Mouse (Mus musculus) intestine, embryonic 15.5 days (tissue): ENCODE results near the gene Slc6a9. TPM values are rescaled to one million over a fixed set of nuclear protein-coding genes. Genes with fewer than 3 reads are reported as not detected.
A peak's percentile ranks its signal among the peaks of the same experiment; 100 is the strongest.

Experiments used
- ATAC-seq: fragments of 200-750 bp; cut with Nextera tagmentation; 2 replicates; pipeline ENCODE4 v1.8.0; 2017; ENCODE audit warnings: moderate TSS enrichment, moderate library complexity
- H3K27ac ChIP-seq: fragments of 300-500 bp; sonication (generic); 2 replicates; pipeline ENCODE4 v1.5.1; 2015; ENCODE audit warnings: mild to moderate bottlenecking, inconsistent platforms
- H3K27me3 ChIP-seq: fragments of 300-500 bp; sonication (generic); replicated peaks from 2 replicates; pipeline ENCODE4 v1.6.1; 2015; ENCODE audit warnings: inconsistent platforms
- H3K36me3 ChIP-seq: fragments of 300-500 bp; sonication (generic); 2 replicates; pipeline ENCODE4 v1.6.1; 2015; ENCODE audit warnings: inconsistent platforms
- H3K4me1 ChIP-seq: fragments of 300-500 bp; sonication (generic); replicated peaks from 2 replicates; pipeline ENCODE4 v1.6.1; 2015; ENCODE audit warnings: inconsistent platforms
- H3K4me2 ChIP-seq: fragments of 300-500 bp; sonication (generic); replicated peaks from 2 replicates; pipeline ENCODE4 v1.6.1; 2015; ENCODE audit warnings: mild to moderate bottlenecking, inconsistent platforms
- H3K4me3 ChIP-seq: fragments of 300-500 bp; sonication (generic); replicated peaks from 2 replicates; pipeline ENCODE4 v1.5.1; 2015; ENCODE audit warnings: inconsistent platforms
- H3K9ac ChIP-seq: fragments of 300-500 bp; sonication (generic); 2 replicates; pipeline ENCODE4 v1.6.1; 2015; ENCODE audit warnings: inconsistent platforms
- H3K9me3 ChIP-seq: fragments of 300-500 bp; sonication (generic); 2 replicates; pipeline ENCODE4 v1.6.1; 2016; ENCODE audit warnings: inconsistent platforms
- WGBS: fragments of 180-500 bp; shearing (Covaris S2); methylation state at CpG from one replicate; pipeline ENCODE4 v1.1.7; 2015; 5-methylcytosine and 5-hydroxymethylcytosine counted together
- polyA plus RNA-seq: library from polyadenylated mRNA; unstranded; fragments of >200 nt; fragmentation: Nextera tagmentation; extraction: Ambion mirVana; gene quantifications from 2 replicates; pipeline ENCODE4 v1.2.1, GENCODE M21; 2015

Slc6a9 gene
- polyA plus RNA-seq, 1 experiment from 2014 or later = 9.0 TPM

GRCm38 (mm10) chr4:117916386-117916785, 82.1 kb downstream of the Slc6a9 start:
- ATAC-seq = no peak
- Histone ChIP-seq H3K36me3 (peaks cover 4% of the 10 kb centered on the region; the same call in 1 of the 2 replicates), H3K4me3 (no peak overlapping the region), H3K9me3 (no peaks in the 10 kb centered on the region), H3K4me1 (peaks cover 23% of the 10 kb centered on the region), H3K9ac (no peak overlapping the region), H3K4me2 (0 out of 2 replicates have a peak overlapping the region, but pooled peaks have one; percentile 97), H3K27me3 (no peaks in the 10 kb centered on the region), H3K27ac (no peak overlapping the region)
- WGBS = 66% methylated on average over 5 of the region's 5 CpGs

- Histone ChIP-seq H3K36me3 (no peaks in the 10 kb centered on the region), H3K9ac (no peak overlapping the region), H3K9me3 (no peaks in the 10 kb centered on the region), H3K27me3 (no peaks in the 10 kb centered on the region), H3K4me3 (no peak overlapping the region), H3K4me1 (peaks cover 23% of the 10 kb centered on the region), H3K4me2 (no peak overlapping the region), H3K27ac (no peak overlapping the region)
- 77% methylated on average over 4 of the region's 4 CpGs for WGBS
- ATAC-seq = no peak
These were observed 83.1 kb downstream of the Slc6a9 start for GRCm38 (mm10) chr4:117917402-117917801.

GRCm38 (mm10) chr4:117917847-117918246, 83.5 kb downstream of the Slc6a9 start:
- WGBS = 89% methylated on average over 4 of the region's 4 CpGs

GRCm38 (mm10) chr4:117918261-117918660, 84.0 kb downstream of the Slc6a9 start:
- H3K4me3 ChIP-seq = no peak overlapping the region
- H3K27ac ChIP-seq = peak overlapping the region; percentile 37; the same call in 1 of the 2 replicates
- 48% methylated on average over 3 of the region's 3 CpGs for WGBS

More at GRCm38 (mm10) chr4:117917847-117918246, 83.5 kb downstream of the Slc6a9 start:
- H3K27ac ChIP-seq = peak overlapping the region; percentile 37; the same call in 1 of the 2 replicates
- H3K4me1 ChIP-seq = peaks cover 20% of the 10 kb centered on the region
- H3K36me3 ChIP-seq = no peaks in the 10 kb centered on the region
- ATAC-seq = no peak
- H3K4me2 ChIP-seq = no peak overlapping the region
- H3K27me3 ChIP-seq = no peaks in the 10 kb centered on the region
- no peak overlapping the region for H3K4me3 ChIP-seq
- H3K9me3 ChIP-seq = no peaks in the 10 kb centered on the region
- no peak overlapping the region for H3K9ac ChIP-seq

GRCm38 (mm10) chr4:117918762-117919161, 84.5 kb downstream of the Slc6a9 start:
- no peaks in the 10 kb centered on the region for H3K36me3 ChIP-seq
- 67% methylated on average over 5 of the region's 5 CpGs for WGBS
- peaks cover 12% of the 10 kb centered on the region for H3K4me1 ChIP-seq
- H3K9ac ChIP-seq = no peak overlapping the region
- no peak overlapping the region for H3K4me2 ChIP-seq
- no peaks in the 10 kb centered on the region for H3K9me3 ChIP-seq
- no peaks in the 10 kb centered on the region; the same call in 1 of the 2 replicates for H3K27me3 ChIP-seq
- ATAC-seq = no peak
- peak overlapping the region; percentile 15; the same call in 1 of the 2 replicates for H3K27ac ChIP-seq
- H3K4me3 ChIP-seq = no peak overlapping the region

More at GRCm38 (mm10) chr4:117918261-117918660, 84.0 kb downstream of the Slc6a9 start:
- Histone ChIP-seq H3K9me3 (no peaks in the 10 kb centered on the region), H3K36me3 (no peaks in the 10 kb centered on the region), H3K27me3 (no peaks in the 10 kb centered on the region; the same call in 1 of the 2 replicates), H3K4me1 (peaks cover 17% of the 10 kb centered on the region), H3K4me2 (no peak overlapping the region), H3K9ac (no peak overlapping the region)
- ATAC-seq = no peak

- no peaks in the 10 kb centered on the region for H3K9me3 ChIP-seq
- WGBS = 82% methylated on average over 2 of the region's 2 CpGs
- H3K27ac ChIP-seq = no peak overlapping the region
- peaks cover 3% of the 10 kb centered on the region for H3K27me3 ChIP-seq
- H3K36me3 ChIP-seq = no peaks in the 10 kb centered on the region
- no peak for ATAC-seq
- peaks cover 7% of the 10 kb centered on the region; the same call in 1 of the 2 replicates for H3K4me1 ChIP-seq
- H3K4me3 ChIP-seq = no peak overlapping the region
- H3K4me2 ChIP-seq = no peak overlapping the region
- no peak overlapping the region for H3K9ac ChIP-seq
These were observed 87.1 kb downstream of the Slc6a9 start for GRCm38 (mm10) chr4:117921358-117921757.

- Histone ChIP-seq H3K9me3 (no peaks in the 10 kb centered on the region), H3K4me3 (no peak overlapping the region), H3K4me2 (no peak overlapping the region), H3K9ac (no peak overlapping the region), H3K4me1 (peaks cover 22% of the 10 kb centered on the region), H3K27me3 (peaks cover 24% of the 10 kb centered on the region), H3K36me3 (no peaks in the 10 kb centered on the region), H3K27ac (no peak overlapping the region)
- 48% methylated on average over 2 of the region's 2 CpGs for WGBS
- no peak for ATAC-seq
These were observed 89.1 kb downstream of the Slc6a9 start for GRCm38 (mm10) chr4:117923450-117923849.

Other genes starting within 250 kb of the Slc6a9 start
- gene Dmap1, start 152.2 kb upstream of the Slc6a9 start, polyA plus RNA-seq = 44.8 and 46.5 TPM in 2 replicates
- gene Gm12845, start 110.1 kb upstream of the Slc6a9 start, polyA plus RNA-seq = not detected in 2 replicates
- not detected in 2 replicates for gene Klf17, start 68.9 kb upstream of the Slc6a9 start, polyA plus RNA-seq
- gene Ccdc24, start 38.1 kb downstream of the Slc6a9 start, polyA plus RNA-seq = 0.48 and 1.0 TPM in 2 replicates
- gene B4galt2, start 49.0 kb downstream of the Slc6a9 start, polyA plus RNA-seq = 14.0 and 15.6 TPM in 2 replicates
- gene Atp6v0b, start 52.8 kb downstream of the Slc6a9 start, polyA plus RNA-seq = 239 and 288 TPM in 2 replicates
- gene Dph2, start 57.5 kb downstream of the Slc6a9 start, polyA plus RNA-seq = 17.1 and 18.3 TPM in 2 replicates
- 34.9 and 39.3 TPM in 2 replicates for gene Ipo13, start 80.5 kb downstream of the Slc6a9 start, polyA plus RNA-seq
- gene Artn, start 95.3 kb downstream of the Slc6a9 start, polyA plus RNA-seq = 6.3 TPM in 2 replicates